Mouse (Mus musculus): ENCODE results near the gene Gm13283. TPM values are rescaled to one million over a fixed set of nuclear protein-coding genes. Genes with fewer than 3 reads are reported as not detected.

Gm13283 gene
- polyA plus RNA-seq, 1 experiment from 2014 or later = not detected

Other genes with a start within 250 kb of the Gm13283 start
- not detected for gene Ifnb1, start 237.3 kb upstream of the Gm13283 start, polyA plus RNA-seq (2021)
- gene Ifna15, start 201.9 kb upstream of the Gm13283 start, polyA plus RNA-seq (2021) = not detected
- gene Ifna14, start 188.3 kb upstream of the Gm13283 start, polyA plus RNA-seq (2021) = not detected
- gene Ifna9, start 167.7 kb upstream of the Gm13283 start, polyA plus RNA-seq (2021) = not detected
- not detected for gene Ifna12, start 156.7 kb upstream of the Gm13283 start, polyA plus RNA-seq (2021)
- not detected for gene C87499, start 125.7 kb upstream of the Gm13283 start, polyA plus RNA-seq (2021)
- not detected for gene Ifna13, start 115.7 kb upstream of the Gm13283 start, polyA plus RNA-seq (2021)
- not detected for gene Ifna16, start 83.2 kb upstream of the Gm13283 start, polyA plus RNA-seq (2021)
- gene Ifna2, start 76.2 kb upstream of the Gm13283 start, polyA plus RNA-seq (2021) = not detected
- gene Ifnab, start 68.8 kb upstream of the Gm13283 start, polyA plus RNA-seq (2021) = not detected
- 1.3 TPM for gene Gm26566, start 38.3 kb upstream of the Gm13283 start, polyA plus RNA-seq (2021)
- gene Klhl9, start 37.7 kb upstream of the Gm13283 start, polyA plus RNA-seq (2021) = 18.2 TPM
- gene Gm13271, start 5.3 kb upstream of the Gm13283 start, polyA plus RNA-seq (2021) = not detected
- 2.7 TPM for gene Gm13290, start 13.7 kb downstream of the Gm13283 start, polyA plus RNA-seq (2021)
- not detected for gene Gm13289, start 16.8 kb downstream of the Gm13283 start, polyA plus RNA-seq (2021)
- gene Gm13272, start 19.7 kb downstream of the Gm13283 start, polyA plus RNA-seq (2021) = not detected
- gene Ifnz, start 22.0 kb downstream of the Gm13283 start, polyA plus RNA-seq (2021) = not detected
- 2.4 TPM for gene Gm13276, start 25.6 kb downstream of the Gm13283 start, polyA plus RNA-seq (2021)
- gene Gm13277, start 28.5 kb downstream of the Gm13283 start, polyA plus RNA-seq (2021) = not detected
- not detected for gene Gm13278, start 31.4 kb downstream of the Gm13283 start, polyA plus RNA-seq (2021)
- gene Gm13275, start 34.4 kb downstream of the Gm13283 start, polyA plus RNA-seq (2021) = not detected
- not detected for gene Gm13279, start 37.3 kb downstream of the Gm13283 start, polyA plus RNA-seq (2021)
- 1.1 TPM for gene Gm13285, start 39.5 kb downstream of the Gm13283 start, polyA plus RNA-seq (2021)
- gene Gm13287, start 43.1 kb downstream of the Gm13283 start, polyA plus RNA-seq (2021) = 2.1 TPM
- 0.22 TPM for gene Gm13288, start 45.4 kb downstream of the Gm13283 start, polyA plus RNA-seq (2021)
- gene Ifna7, start 56.1 kb downstream of the Gm13283 start, polyA plus RNA-seq (2021) = not detected
- gene Ifna11, start 59.8 kb downstream of the Gm13283 start, polyA plus RNA-seq (2021) = not detected
- not detected for gene Ifna6, start 67.3 kb downstream of the Gm13283 start, polyA plus RNA-seq (2021)
- not detected for gene Ifna5, start 75.4 kb downstream of the Gm13283 start, polyA plus RNA-seq (2021)
- not detected for gene Ifna4, start 81.7 kb downstream of the Gm13283 start, polyA plus RNA-seq (2021)
- gene Ifna1, start 90.0 kb downstream of the Gm13283 start, polyA plus RNA-seq (2021) = not detected
- gene Ifne, start 120.1 kb downstream of the Gm13283 start, polyA plus RNA-seq (2021) = 0.15 TPM